Mouse (Mus musculus): Measurements from ENCODE around the gene Zranb2. TPM values are rescaled to one million over a fixed set of nuclear protein-coding genes. Genes with fewer than 3 reads are reported as not detected.

Zranb2 gene
- 12.0 TPM for polyA plus RNA-seq (2012; fragmentation: generic; extraction: Trizol)

DNA sequence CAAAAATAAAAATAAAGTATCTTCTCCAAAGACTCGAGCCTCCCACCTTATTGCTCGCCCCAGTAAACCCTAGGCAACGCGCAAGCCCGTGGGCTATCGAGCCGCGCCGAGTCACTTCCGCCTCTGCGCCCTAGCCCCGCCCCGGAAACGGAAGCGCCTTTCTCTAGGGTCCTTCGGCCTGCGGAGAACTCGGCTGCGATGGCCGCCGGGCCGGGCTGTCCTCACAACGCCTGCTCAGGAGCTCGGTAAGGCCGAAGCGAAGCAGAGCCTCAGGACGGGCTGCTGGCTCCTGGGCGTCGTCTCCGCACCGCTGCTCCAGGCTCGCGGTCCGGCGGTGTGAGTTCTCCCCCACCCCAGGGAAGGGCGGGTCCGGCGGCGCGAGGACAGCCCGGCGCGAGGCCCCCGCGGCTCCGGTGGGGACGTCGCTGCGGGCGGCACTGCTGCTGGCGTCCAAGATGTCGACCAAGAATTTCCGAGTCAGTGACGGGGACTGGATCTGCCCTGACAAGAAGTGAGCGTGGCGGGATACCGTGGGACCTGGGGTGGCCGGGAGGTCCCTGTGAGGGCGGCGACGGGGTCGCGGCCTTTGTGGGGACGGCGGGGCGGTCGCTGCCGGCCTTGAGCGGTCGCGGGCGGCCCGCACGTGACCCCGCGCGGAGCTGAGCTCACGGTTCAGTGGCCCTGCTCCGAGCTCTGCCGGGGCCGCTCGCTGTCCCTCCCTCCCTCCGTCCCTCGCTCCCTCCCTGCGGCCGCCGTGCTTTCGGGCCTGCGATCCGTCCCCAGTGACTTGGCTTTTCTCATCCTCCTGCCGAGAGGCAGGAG, at the start of gene Zranb2:
Gene Zranb2, plus strand, starts transcription at position 197 of the 822 bp plus-strand sequence.
- H3ac ChIP-seq (ENCODE audit: control insufficient read depth, insufficient read length): peak within 1 kb of the TSS; percentile 67
- TF ChIP-seq POLR2AphosphoS2 (IDR thresholded peaks at IDR 0.05; ENCODE audit: insufficient read length, low read depth) (peak; percentile 84), SRF (IDR thresholded peaks at IDR 0.05; ENCODE audit: control insufficient read depth, insufficient read length, low read depth) (peak; percentile 55), POLR2A (IDR thresholded peaks at IDR 0.05; ENCODE audit: insufficient read length, low read depth) (peak; percentile 87), CEBPB (IDR thresholded peaks at IDR 0.05; ENCODE audit: insufficient read depth, poor library complexity, severe bottlenecking) (no peak), MAX (IDR thresholded peaks at IDR 0.05; ENCODE audit: low read depth) (peak; percentile 96), MYOG (IDR thresholded peaks at IDR 0.05; ENCODE audit: control insufficient read depth in 1 of 3, insufficient read depth in 1 of 3, insufficient read length in 2 of 3, low read depth in 2 of 3) (no peak), USF1 (IDR thresholded peaks at IDR 0.05; ENCODE audit: low read depth) (peak; percentile 47), E2F4 (IDR thresholded peaks at IDR 0.05; ENCODE audit: insufficient read depth) (peak; percentile 14), TCF3 (IDR thresholded peaks at IDR 0.05; ENCODE audit: insufficient read length, low read depth) (no peak), REST (IDR thresholded peaks at IDR 0.05; ENCODE audit: insufficient read depth, insufficient read length) (no peak), TCF12 (IDR thresholded peaks at IDR 0.05; ENCODE audit: insufficient read depth, poor library complexity, severe bottlenecking) (no peak), MYOD1 (IDR thresholded peaks at IDR 0.05; ENCODE audit: control insufficient read depth in 1 of 3, insufficient read length in 2 of 3, low read depth in 2 of 3) (peak in 1 of 3 experiments; percentile 41)

GRCm38 (mm10) chr3:157492043-157492442, 41.9 kb upstream of the Zranb2 start:
- H3K4me3 ChIP-seq: no peak overlapping the region
- no peaks in the 10 kb centered on the region for H3K36me3 ChIP-seq (ENCODE audit: control insufficient read depth, insufficient read depth)
- H3K27me3 ChIP-seq (ENCODE audit: control insufficient read depth, insufficient read depth, insufficient read length): no peaks in the 10 kb centered on the region
- H3K4me2 ChIP-seq (ENCODE audit: low read depth): no peak overlapping the region
- no peak overlapping the region for H3ac ChIP-seq (ENCODE audit: control insufficient read depth, insufficient read length)
- TF ChIP-seq MAX (IDR thresholded peaks at IDR 0.05; ENCODE audit: low read depth) (no peak), CEBPB (IDR thresholded peaks at IDR 0.05; ENCODE audit: insufficient read depth, poor library complexity, severe bottlenecking) (no peak)
- H3K79me2 ChIP-seq (ENCODE audit: control insufficient read depth, insufficient read depth): no peaks in the 10 kb centered on the region

More for the DNA sequence above, at the start of gene Zranb2:
- Histone ChIP-seq H3K4me3 (peak within 1 kb of the TSS; percentile 86), H3K4me2 (ENCODE audit: low read depth) (peak within 1 kb of the TSS; percentile 83), H3K27me3 (ENCODE audit: control insufficient read depth, insufficient read depth, insufficient read length) (peaks cover under 1% of the 10 kb centered on the region), H3K36me3 (ENCODE audit: control insufficient read depth, insufficient read depth) (peaks cover 11% of the 10 kb centered on the region), H3K79me2 (ENCODE audit: control insufficient read depth, insufficient read depth) (peaks cover 47% of the 10 kb centered on the region)

- Histone ChIP-seq H3ac (ENCODE audit: control insufficient read depth, insufficient read length) (no peak overlapping the region), H3K4me2 (ENCODE audit: low read depth) (no peak overlapping the region), H3K27me3 (ENCODE audit: control insufficient read depth, insufficient read depth, insufficient read length) (no peaks in the 10 kb centered on the region), H3K36me3 (ENCODE audit: control insufficient read depth, insufficient read depth) (no peaks in the 10 kb centered on the region), H3K79me2 (ENCODE audit: control insufficient read depth, insufficient read depth) (no peaks in the 10 kb centered on the region), H3K4me3 (no peak overlapping the region)
- TF ChIP-seq REST (IDR thresholded peaks at IDR 0.05; ENCODE audit: insufficient read depth, insufficient read length) (no peak), SRF (IDR thresholded peaks at IDR 0.05; ENCODE audit: control insufficient read depth, insufficient read length, low read depth) (no peak), MAX (IDR thresholded peaks at IDR 0.05; ENCODE audit: low read depth) (no peak), MYOD1 (IDR thresholded peaks at IDR 0.05; ENCODE audit: control insufficient read depth in 1 of 3, insufficient read length in 2 of 3, low read depth in 2 of 3) (no peak), POLR2A (IDR thresholded peaks at IDR 0.05; ENCODE audit: insufficient read length, low read depth) (no peak), E2F4 (IDR thresholded peaks at IDR 0.05; ENCODE audit: insufficient read depth) (no peak), TCF3 (IDR thresholded peaks at IDR 0.05; ENCODE audit: insufficient read length, low read depth) (no peak), CEBPB (IDR thresholded peaks at IDR 0.05; ENCODE audit: insufficient read depth, poor library complexity, severe bottlenecking) (no peak), TCF12 (IDR thresholded peaks at IDR 0.05; ENCODE audit: insufficient read depth, poor library complexity, severe bottlenecking) (no peak)
Measured at GRCm38 (mm10) chr3:157502216-157502615, 31.7 kb upstream of the Zranb2 start.

- H3K79me2 ChIP-seq (ENCODE audit: control insufficient read depth, insufficient read depth): no peaks in the 10 kb centered on the region
- no peak overlapping the region for H3K4me2 ChIP-seq (ENCODE audit: low read depth)
- no peaks in the 10 kb centered on the region for H3K36me3 ChIP-seq (ENCODE audit: control insufficient read depth, insufficient read depth)
- no peaks in the 10 kb centered on the region for H3K27me3 ChIP-seq (ENCODE audit: control insufficient read depth, insufficient read depth, insufficient read length)
- H3ac ChIP-seq (ENCODE audit: control insufficient read depth, insufficient read length): no peak overlapping the region
- TF ChIP-seq SRF (IDR thresholded peaks at IDR 0.05; ENCODE audit: control insufficient read depth, insufficient read length, low read depth): no peak
- TF ChIP-seq POLR2AphosphoS2 (IDR thresholded peaks at IDR 0.05; ENCODE audit: insufficient read length, low read depth): no peak
- TF ChIP-seq CEBPB (IDR thresholded peaks at IDR 0.05; ENCODE audit: insufficient read depth, poor library complexity, severe bottlenecking): no peak
- TF ChIP-seq MYOD1 (IDR thresholded peaks at IDR 0.05; ENCODE audit: control insufficient read depth in 1 of 3, insufficient read length in 2 of 3, low read depth in 2 of 3): no peak
- TF ChIP-seq MYOG (IDR thresholded peaks at IDR 0.05; ENCODE audit: control insufficient read depth in 1 of 3, insufficient read depth in 1 of 3, insufficient read length in 2 of 3, low read depth in 2 of 3): no peak
- TF ChIP-seq REST (IDR thresholded peaks at IDR 0.05; ENCODE audit: insufficient read depth, insufficient read length): no peak
- no peak for TF ChIP-seq MAX (IDR thresholded peaks at IDR 0.05; ENCODE audit: low read depth)
- TF ChIP-seq TCF12 (IDR thresholded peaks at IDR 0.05; ENCODE audit: insufficient read depth, poor library complexity, severe bottlenecking): no peak
- no peak for TF ChIP-seq TCF3 (IDR thresholded peaks at IDR 0.05; ENCODE audit: insufficient read length, low read depth)
- no peak for TF ChIP-seq USF1 (IDR thresholded peaks at IDR 0.05; ENCODE audit: low read depth)
- no peak for TF ChIP-seq E2F4 (IDR thresholded peaks at IDR 0.05; ENCODE audit: insufficient read depth)
- no peak for TF ChIP-seq POLR2A (IDR thresholded peaks at IDR 0.05; ENCODE audit: insufficient read length, low read depth)
- H3K4me3 ChIP-seq: no peak overlapping the region
Measured at GRCm38 (mm10) chr3:157514116-157514796, 19.7 kb upstream of the Zranb2 start.
